Mouse (Mus musculus) embryonic fibroblast, embryonic 13.5 days (primary cell): ENCODE measurements around the gene Alyref.

Source experiments
- CTCF ChIP-seq: IDR thresholded peaks from 2 replicates; pipeline ENCODE4 v1.5.1; 2011; ENCODE audit warnings: mild to moderate bottlenecking, control low read depth, low read length, moderate library complexity, borderline replicate concordance; ENCODE audit not compliant: insufficient read depth
- POLR2A ChIP-seq: IDR thresholded peaks from 2 replicates; pipeline ENCODE4 v1.6.1; 2011; ENCODE audit warnings: low read depth, mild to moderate bottlenecking, control low read depth, low read length, moderate library complexity

DNA sequence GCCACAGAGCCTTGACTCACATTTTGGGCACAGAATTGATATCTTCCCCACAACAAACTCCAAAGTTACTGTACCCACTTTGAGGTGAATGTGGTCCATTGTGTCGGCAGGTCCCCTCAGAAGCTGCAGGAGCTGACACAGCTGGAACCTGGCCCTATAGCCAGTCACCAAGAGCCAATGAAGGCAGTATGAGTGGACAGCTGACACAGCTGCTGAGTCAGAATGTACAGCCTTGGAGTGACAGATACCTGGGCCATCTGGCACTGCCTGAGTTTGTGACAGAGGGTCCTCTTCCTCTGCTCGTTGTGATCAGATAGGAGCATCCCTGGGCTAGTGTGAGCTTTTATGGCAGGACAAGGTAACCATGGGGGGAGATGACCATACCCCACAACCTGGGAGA is 42.9 kb downstream of the Alyref start:
- TF ChIP-seq POLR2A, result no peak
- TF ChIP-seq CTCF, result no peak
